Mouse (Mus musculus): ENCODE measurements at regions not wholly inside any gene's neighbourhood (a gene's known extent, or its start where the extent isn't known, plus 50 kb on each side); places are given as distances from the start of the nearest gene placed in this dataset.
"Not testable (repeated sequence)": the region's sequence is repeated elsewhere in the genome, so short reads cannot be mapped to it uniquely, and the experiment has no call there.

- no peak for TF ChIP-seq POLR2A (IDR thresholded peaks at IDR 0.05; ENCODE audit: borderline replicate concordance, extremely low read depth, low read depth, low read length)
- TF ChIP-seq CTCF (IDR thresholded peaks at IDR 0.05; ENCODE audit: insufficient read depth, low read length): no peak
- DNase-seq: no peak
- 81% methylated on average over 6 of the region's 6 CpGs for WGBS
- Histone ChIP-seq H3K4me3 (replicated peaks; ENCODE audit: extremely low read depth, low read depth, low read length) (no peak overlapping the region), H3K4me1 (ENCODE audit: control insufficient read depth, insufficient read depth, low read length) (no peaks in the 10 kb centered on the region)
Observed at GRCm38 (mm10) chr10:120284785-120285184, 57.9 kb downstream of the Llph start.

- DNase-seq: no peak
- 88% methylated on average over 3 of the region's 3 CpGs for WGBS
- H3K4me3 ChIP-seq (replicated peaks; ENCODE audit: extremely low read depth, low read depth, low read length): no peak overlapping the region
- TF ChIP-seq POLR2A (IDR thresholded peaks at IDR 0.05; ENCODE audit: borderline replicate concordance, extremely low read depth, low read depth, low read length): no peak
- TF ChIP-seq CTCF (IDR thresholded peaks at IDR 0.05; ENCODE audit: insufficient read depth, low read length): no peak
- H3K4me1 ChIP-seq (ENCODE audit: control insufficient read depth, insufficient read depth, low read length): no peaks in the 10 kb centered on the region
Observed at GRCm38 (mm10) chr10:120291912-120292311, 65.0 kb downstream of the Llph start.

- H3K4me3 ChIP-seq (replicated peaks; ENCODE audit: extremely low read depth, low read depth, low read length); DNase-seq; H3K4me1 ChIP-seq (ENCODE audit: control insufficient read depth, insufficient read depth, low read length): not testable (repeated sequence)
- 92% methylated on average over 13 of the region's 13 CpGs for WGBS
Observed at GRCm38 (mm10) chr10:120293381-120293780, 66.5 kb downstream of the Llph start.

GRCm38 (mm10) chr10:120294487-120294886, 67.6 kb downstream of the Llph start:
- H3K4me3 ChIP-seq (replicated peaks; ENCODE audit: extremely low read depth, low read depth, low read length): no peak overlapping the region
- DNase-seq: no peak
- TF ChIP-seq POLR2A (IDR thresholded peaks at IDR 0.05; ENCODE audit: borderline replicate concordance, extremely low read depth, low read depth, low read length) (no peak), CTCF (IDR thresholded peaks at IDR 0.05; ENCODE audit: insufficient read depth, low read length) (no peak)
- no peaks in the 10 kb centered on the region for H3K4me1 ChIP-seq (ENCODE audit: control insufficient read depth, insufficient read depth, low read length)
- WGBS: 51% methylated on average over 9 of the region's 9 CpGs

- H3K4me3 ChIP-seq (replicated peaks; ENCODE audit: extremely low read depth, low read depth, low read length): no peak overlapping the region
- DNase-seq: no peak
- TF ChIP-seq POLR2A (IDR thresholded peaks at IDR 0.05; ENCODE audit: borderline replicate concordance, extremely low read depth, low read depth, low read length) (no peak), CTCF (IDR thresholded peaks at IDR 0.05; ENCODE audit: insufficient read depth, low read length) (no peak)
- no peaks in the 10 kb centered on the region for H3K4me1 ChIP-seq (ENCODE audit: control insufficient read depth, insufficient read depth, low read length)
Observed at GRCm38 (mm10) chr10:120297311-120297710, 70.4 kb downstream of the Llph start.

- WGBS: 66% methylated on average over 14 of the region's 14 CpGs
- TF ChIP-seq CTCF (IDR thresholded peaks at IDR 0.05; ENCODE audit: insufficient read depth, low read length): no peak
- no peak for TF ChIP-seq POLR2A (IDR thresholded peaks at IDR 0.05; ENCODE audit: borderline replicate concordance, extremely low read depth, low read depth, low read length)
- Histone ChIP-seq H3K4me1 (ENCODE audit: control insufficient read depth, insufficient read depth, low read length) (no peaks in the 10 kb centered on the region), H3K4me3 (replicated peaks; ENCODE audit: extremely low read depth, low read depth, low read length) (no peak overlapping the region)
- DNase-seq: no peak
Observed at GRCm38 (mm10) chr10:120298293-120298927, 71.5 kb downstream of the Llph start.

GRCm38 (mm10) chr10:120306010-120306409, 79.1 kb downstream of the Llph start:
- Histone ChIP-seq H3K4me3 (replicated peaks; ENCODE audit: extremely low read depth, low read depth, low read length) (no peak overlapping the region), H3K4me1 (ENCODE audit: control insufficient read depth, insufficient read depth, low read length) (no peaks in the 10 kb centered on the region)
- DNase-seq: peak; percentile 13
- no peak for TF ChIP-seq POLR2A (IDR thresholded peaks at IDR 0.05; ENCODE audit: borderline replicate concordance, extremely low read depth, low read depth, low read length)
- no peak for TF ChIP-seq CTCF (IDR thresholded peaks at IDR 0.05; ENCODE audit: insufficient read depth, low read length)
- WGBS: 37% methylated on average over 5 of the region's 5 CpGs

GRCm38 (mm10) chr10:120308681-120309080, 81.8 kb downstream of the Llph start:
- WGBS: 60% methylated on average over 5 of the region's 5 CpGs
- H3K4me3 ChIP-seq (replicated peaks; ENCODE audit: extremely low read depth, low read depth, low read length): no peak overlapping the region
- TF ChIP-seq POLR2A (IDR thresholded peaks at IDR 0.05; ENCODE audit: borderline replicate concordance, extremely low read depth, low read depth, low read length) (no peak), CTCF (IDR thresholded peaks at IDR 0.05; ENCODE audit: insufficient read depth, low read length) (no peak)
- H3K4me1 ChIP-seq (ENCODE audit: control insufficient read depth, insufficient read depth, low read length): no peaks in the 10 kb centered on the region
- no peak for DNase-seq

Measured in lung, adult 2 months (tissue).